Mouse (Mus musculus) myocyte (in vitro differentiated cells): ENCODE data around the gene Kcnb1. TPM values are rescaled to one million over a fixed set of nuclear protein-coding genes. Genes with fewer than 3 reads are reported as not detected.

ENCODE experiments used
- H3K27me3 ChIP-seq: one replicate; pipeline ENCODE4 v1.6.1; 2011; ENCODE audit not compliant: control insufficient read depth, insufficient read depth, insufficient read length
- H3K36me3 ChIP-seq: one replicate; pipeline ENCODE4 v1.6.1; 2011; ENCODE audit not compliant: control insufficient read depth, insufficient read depth
- H3K4me2 ChIP-seq: one replicate; pipeline ENCODE4 v1.6.1; 2011; ENCODE audit warnings: low read depth, control low read depth
- H3K4me3 ChIP-seq: one replicate; pipeline ENCODE4 v1.5.1; 2011; ENCODE audit warnings: mild to moderate bottlenecking, control low read depth, moderate library complexity
- H3K79me2 ChIP-seq: one replicate; pipeline ENCODE4 v1.6.1; 2011; ENCODE audit not compliant: control insufficient read depth, insufficient read depth
- H3ac ChIP-seq: one replicate; pipeline ENCODE4 v1.6.1; 2011; ENCODE audit not compliant: control insufficient read depth, insufficient read length
- CEBPB ChIP-seq: IDR thresholded peaks from 2 replicates; pipeline ENCODE4 v1.6.1; 2011; ENCODE audit warnings: mild to moderate bottlenecking, moderate library complexity; ENCODE audit not compliant: poor library complexity, insufficient read depth, severe bottlenecking
- E2F4 ChIP-seq: IDR thresholded peaks from one replicate; pipeline ENCODE4 v1.6.1; 2011; ENCODE audit warnings: mild to moderate bottlenecking, control low read depth, moderate library complexity; ENCODE audit not compliant: insufficient read depth
- MAX ChIP-seq: IDR thresholded peaks from one replicate; pipeline ENCODE4 v1.6.1; 2011; ENCODE audit warnings: low read depth, mild to moderate bottlenecking, control low read depth
- MYOD1 ChIP-seq, 3 experiments: IDR thresholded peaks; one replicate each; pipeline ENCODE4 v1.6.1; 2011; ENCODE audit warnings: control low read depth in 2 of 3, low read depth in 2 of 3, mild to moderate bottlenecking in 2 of 3, moderate library complexity in 1 of 3; ENCODE audit not compliant: insufficient read length in 2 of 3, control insufficient read depth in 1 of 3
- MYOG ChIP-seq, 3 experiments: IDR thresholded peaks; one replicate each; pipeline ENCODE4 v1.6.1; 2011; ENCODE audit warnings: control low read depth in 2 of 3, low read depth in 2 of 3, mild to moderate bottlenecking in 2 of 3; ENCODE audit not compliant: insufficient read length in 2 of 3, control insufficient read depth in 1 of 3, insufficient read depth in 1 of 3
- POLR2A ChIP-seq: IDR thresholded peaks from one replicate; pipeline ENCODE4 v1.6.1; 2011; ENCODE audit warnings: low read depth, mild to moderate bottlenecking, control low read depth, moderate library complexity; ENCODE audit not compliant: insufficient read length
- POLR2AphosphoS2 ChIP-seq: IDR thresholded peaks from one replicate; pipeline ENCODE4 v1.6.1; 2011; ENCODE audit warnings: low read depth, control low read depth; ENCODE audit not compliant: insufficient read length
- REST ChIP-seq: IDR thresholded peaks from one replicate; pipeline ENCODE4 v1.6.1; 2011; ENCODE audit warnings: mild to moderate bottlenecking, control low read depth, moderate library complexity; ENCODE audit not compliant: insufficient read depth, insufficient read length
- SRF ChIP-seq: IDR thresholded peaks from one replicate; pipeline ENCODE4 v1.6.1; 2011; ENCODE audit warnings: low read depth; ENCODE audit not compliant: control insufficient read depth, insufficient read length
- TCF12 ChIP-seq: IDR thresholded peaks from one replicate; pipeline ENCODE4 v1.6.1; 2011; ENCODE audit warnings: mild to moderate bottlenecking, control low read depth; ENCODE audit not compliant: poor library complexity, insufficient read depth, severe bottlenecking
- TCF3 ChIP-seq: IDR thresholded peaks from one replicate; pipeline ENCODE4 v1.6.1; 2011; ENCODE audit warnings: low read depth, control low read depth; ENCODE audit not compliant: insufficient read length
- USF1 ChIP-seq: IDR thresholded peaks from one replicate; pipeline ENCODE4 v1.6.1; 2011; ENCODE audit warnings: low read depth, mild to moderate bottlenecking, control low read depth, moderate library complexity
- polyA plus RNA-seq: library from polyadenylated mRNA; unstranded; fragments of >200 nt; fragmentation: generic; extraction: Trizol; gene quantifications from one replicate; pipeline ENCODE4 v1.2.1, GENCODE M21; 2012; ENCODE audit warnings: missing spikeins

The Kcnb1 gene
- polyA plus RNA-seq, 1 experiment = 0.42 TPM

DNA sequence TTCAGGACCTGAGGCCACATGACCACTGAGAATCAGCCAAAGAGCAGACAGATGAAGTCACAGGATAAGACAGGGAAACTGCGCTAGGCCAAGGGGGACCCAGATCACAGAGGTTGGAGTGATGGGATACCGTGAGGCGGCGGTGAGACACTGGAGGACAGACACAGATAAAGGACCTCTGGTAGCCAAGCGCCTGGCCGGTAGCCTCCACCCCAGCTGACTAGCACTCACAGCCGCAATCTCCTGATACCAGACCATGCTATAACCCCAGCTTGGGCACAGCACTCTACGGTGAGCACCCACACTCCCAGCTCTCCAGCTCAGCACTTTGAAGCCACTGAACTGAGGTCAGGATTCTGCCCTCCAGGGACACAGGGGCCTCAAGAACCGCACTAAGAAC is 26.4 kb downstream of the Kcnb1 start:
- no peak overlapping the region for H3K4me3 ChIP-seq
- TF ChIP-seq SRF (no peak), USF1 (no peak), MYOG (IDR thresholded peaks at IDR 0.05; ENCODE audit: control insufficient read depth in 1 of 3, insufficient read depth in 1 of 3, insufficient read length in 2 of 3, low read depth in 2 of 3) (no peak), POLR2AphosphoS2 (no peak), TCF3 (no peak), POLR2A (no peak), CEBPB (no peak)
- no peak overlapping the region for H3K4me2 ChIP-seq

GRCm38 (mm10) chr2:167163134-167163533 is 26.8 kb downstream of the Kcnb1 start:
- no peak for TF ChIP-seq MAX
- TF ChIP-seq MYOD1 (IDR thresholded peaks at IDR 0.05; ENCODE audit: control insufficient read depth in 1 of 3, insufficient read length in 2 of 3, low read depth in 2 of 3) = peak in 2 of 3 experiments; percentile 54 to 65
- TF ChIP-seq MYOG (IDR thresholded peaks at IDR 0.05; ENCODE audit: control insufficient read depth in 1 of 3, insufficient read depth in 1 of 3, insufficient read length in 2 of 3, low read depth in 2 of 3) = peak in 2 of 3 experiments; percentile 80 to 90
- Histone ChIP-seq H3K4me2 (no peak overlapping the region), H3K79me2 (no peaks in the 10 kb centered on the region), H3K27me3 (no peaks in the 10 kb centered on the region), H3ac (no peak overlapping the region), H3K4me3 (no peak overlapping the region), H3K36me3 (no peaks in the 10 kb centered on the region)

More for the DNA sequence above, 26.4 kb downstream of the Kcnb1 start:
- Histone ChIP-seq H3K79me2 (no peaks in the 10 kb centered on the region), H3K36me3 (no peaks in the 10 kb centered on the region), H3ac (no peak overlapping the region), H3K27me3 (no peaks in the 10 kb centered on the region)

DNA sequence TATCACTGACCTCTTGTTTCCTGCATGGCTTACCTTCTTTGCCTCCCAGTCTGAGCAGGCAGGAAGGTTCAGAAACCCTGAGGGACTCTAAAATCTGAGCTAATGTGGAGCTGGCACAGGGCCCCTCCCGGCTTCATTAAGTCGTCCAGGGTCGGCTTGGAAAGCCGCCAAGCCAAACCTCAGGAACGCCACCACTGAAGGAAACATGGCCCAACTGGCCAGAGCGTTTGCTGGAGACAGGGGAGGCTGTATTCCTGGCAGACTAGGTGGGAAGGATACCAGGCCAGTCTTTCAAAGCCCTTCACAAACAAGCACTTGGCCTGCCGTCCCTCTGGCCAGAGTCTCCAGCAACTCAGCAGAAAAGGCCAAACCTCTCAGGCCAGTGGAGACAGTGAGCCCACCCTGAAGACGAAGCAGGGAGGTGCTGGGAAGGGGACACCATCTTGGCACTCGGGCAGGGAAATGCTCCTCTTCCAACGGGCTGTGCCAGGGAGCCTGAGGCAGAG is 27.4 kb downstream of the Kcnb1 start:
- H3K4me2 ChIP-seq = no peak overlapping the region
- no peak overlapping the region for H3ac ChIP-seq
- TF ChIP-seq POLR2A (no peak), CEBPB (no peak), TCF12 (no peak), USF1 (no peak), REST (no peak), SRF (no peak), MAX (no peak), MYOG (IDR thresholded peaks at IDR 0.05; ENCODE audit: control insufficient read depth in 1 of 3, insufficient read depth in 1 of 3, insufficient read length in 2 of 3, low read depth in 2 of 3) (no peak), TCF3 (no peak), MYOD1 (IDR thresholded peaks at IDR 0.05; ENCODE audit: control insufficient read depth in 1 of 3, insufficient read length in 2 of 3, low read depth in 2 of 3) (no peak), E2F4 (no peak), POLR2AphosphoS2 (no peak)
- no peaks in the 10 kb centered on the region for H3K27me3 ChIP-seq
- no peaks in the 10 kb centered on the region for H3K36me3 ChIP-seq
- H3K4me3 ChIP-seq = no peak overlapping the region
- no peaks in the 10 kb centered on the region for H3K79me2 ChIP-seq

DNA sequence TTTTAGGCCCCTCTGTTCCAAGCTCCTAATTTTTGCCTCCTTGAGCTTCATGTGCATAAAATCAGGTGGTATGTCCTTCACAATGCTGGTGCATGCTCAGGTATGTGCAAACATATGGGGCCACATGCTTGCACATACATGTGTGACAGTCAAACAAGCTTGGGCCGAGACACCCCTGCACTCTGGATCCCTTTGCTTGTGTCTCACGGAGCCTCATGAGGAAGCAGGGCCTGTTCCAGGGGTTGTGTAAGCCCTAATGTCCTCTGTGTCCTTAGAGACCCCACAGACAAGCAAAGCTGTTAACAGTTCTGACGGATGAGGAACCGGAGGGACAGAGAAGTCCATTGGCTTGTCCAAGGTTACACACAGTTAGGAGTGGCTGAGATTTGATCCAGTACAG is 30.2 kb downstream of the Kcnb1 start:
- H3K27me3 ChIP-seq = peaks cover 21% of the 10 kb centered on the region
- H3K79me2 ChIP-seq = no peaks in the 10 kb centered on the region
- no peaks in the 10 kb centered on the region for H3K36me3 ChIP-seq
- no peak overlapping the region for H3ac ChIP-seq
- no peak for TF ChIP-seq USF1
- no peak for TF ChIP-seq MYOG (IDR thresholded peaks at IDR 0.05; ENCODE audit: control insufficient read depth in 1 of 3, insufficient read depth in 1 of 3, insufficient read length in 2 of 3, low read depth in 2 of 3)
- no peak for TF ChIP-seq TCF12
- no peak for TF ChIP-seq SRF
- TF ChIP-seq CEBPB = no peak
- TF ChIP-seq MYOD1 (IDR thresholded peaks at IDR 0.05; ENCODE audit: control insufficient read depth in 1 of 3, insufficient read length in 2 of 3, low read depth in 2 of 3) = no peak
- TF ChIP-seq MAX = no peak
- no peak for TF ChIP-seq TCF3
- no peak for TF ChIP-seq POLR2A
- TF ChIP-seq REST = no peak
- no peak for TF ChIP-seq E2F4
- H3K4me2 ChIP-seq = no peak overlapping the region
- H3K4me3 ChIP-seq = no peak overlapping the region

DNA sequence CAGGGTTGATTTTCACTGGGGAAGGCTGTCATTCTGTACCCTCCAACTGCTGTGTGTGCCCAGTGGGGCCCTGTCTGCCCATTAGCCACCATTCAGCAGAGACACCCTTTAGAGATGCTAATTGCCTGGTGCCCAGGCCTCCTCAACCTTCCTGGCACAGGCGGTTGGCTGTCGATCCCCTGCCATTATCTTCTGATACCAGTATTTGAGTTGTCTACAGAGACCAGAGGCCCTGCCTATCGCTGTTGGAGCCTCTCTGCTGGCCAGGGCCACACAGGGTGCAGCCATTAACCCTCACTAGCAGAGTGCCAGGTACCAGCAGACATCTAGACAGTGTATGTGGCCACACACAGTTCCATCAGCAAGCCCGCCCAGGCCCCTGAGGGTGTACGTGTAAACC is 31.2 kb downstream of the Kcnb1 start:
- Histone ChIP-seq H3K36me3 (no peaks in the 10 kb centered on the region), H3K4me3 (no peak overlapping the region), H3K79me2 (no peaks in the 10 kb centered on the region), H3K27me3 (peaks cover 30% of the 10 kb centered on the region), H3ac (no peak overlapping the region), H3K4me2 (no peak overlapping the region)
- TF ChIP-seq TCF12 = no peak
- TF ChIP-seq TCF3 = no peak
- TF ChIP-seq CEBPB = no peak
- no peak for TF ChIP-seq E2F4
- no peak for TF ChIP-seq POLR2AphosphoS2
- TF ChIP-seq MAX = no peak
- TF ChIP-seq MYOD1 (IDR thresholded peaks at IDR 0.05; ENCODE audit: control insufficient read depth in 1 of 3, insufficient read length in 2 of 3, low read depth in 2 of 3) = no peak
